Mouse (Mus musculus): ENCODE data around the gene Rbm5. TPM values are rescaled to one million over a fixed set of nuclear protein-coding genes. Genes with fewer than 3 reads are reported as not detected.

The Rbm5 gene
- 22.6 and 29.7 TPM in 2 replicates for polyA plus RNA-seq (2012)

DNA sequence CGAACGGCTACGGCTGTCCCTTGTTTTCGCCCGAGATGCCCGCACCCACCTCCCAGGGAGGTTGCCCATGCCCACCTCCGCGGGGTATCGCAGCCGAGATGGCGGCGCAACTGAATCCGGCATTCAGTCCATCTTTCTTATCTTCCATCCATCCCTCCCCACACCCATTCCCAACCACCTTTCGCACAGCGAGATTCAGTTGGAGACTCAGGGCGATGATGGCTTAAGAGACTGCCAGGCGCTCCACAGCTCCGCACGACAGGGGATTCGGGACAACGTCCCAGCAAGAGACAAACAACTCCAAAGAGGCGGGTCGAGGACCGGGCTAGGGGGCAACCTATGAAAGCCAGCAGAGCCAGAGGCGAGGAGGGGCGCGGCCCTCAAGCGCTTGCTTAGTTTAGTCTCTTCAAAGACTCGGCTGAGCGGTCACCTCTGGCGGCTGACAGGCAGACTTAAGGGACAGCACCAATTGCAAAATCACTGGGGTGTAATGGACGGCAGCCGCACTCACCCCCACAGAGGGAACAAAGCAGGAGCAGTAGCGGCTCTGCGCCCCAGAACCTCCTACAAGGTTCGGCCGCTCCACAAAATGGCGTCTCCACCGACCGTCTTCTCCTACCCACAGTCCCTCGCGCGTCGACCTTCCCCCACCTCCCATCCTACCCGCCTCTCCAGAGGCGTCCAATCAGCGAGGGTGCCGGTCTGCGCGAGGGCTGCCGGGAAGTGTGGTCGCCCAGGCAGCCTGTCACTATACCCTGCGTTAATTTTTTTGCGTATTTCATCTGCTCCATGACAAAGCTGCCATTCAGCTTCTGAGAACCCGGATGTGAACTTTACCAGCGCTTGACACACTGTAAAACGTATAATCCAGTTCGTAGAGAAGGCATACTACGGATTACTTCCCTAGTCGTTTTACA is at the start of gene Rbm5:
Gene Rbm5, minus strand, starts transcription at position 623 of the 917 bp plus-strand sequence.

DNA sequence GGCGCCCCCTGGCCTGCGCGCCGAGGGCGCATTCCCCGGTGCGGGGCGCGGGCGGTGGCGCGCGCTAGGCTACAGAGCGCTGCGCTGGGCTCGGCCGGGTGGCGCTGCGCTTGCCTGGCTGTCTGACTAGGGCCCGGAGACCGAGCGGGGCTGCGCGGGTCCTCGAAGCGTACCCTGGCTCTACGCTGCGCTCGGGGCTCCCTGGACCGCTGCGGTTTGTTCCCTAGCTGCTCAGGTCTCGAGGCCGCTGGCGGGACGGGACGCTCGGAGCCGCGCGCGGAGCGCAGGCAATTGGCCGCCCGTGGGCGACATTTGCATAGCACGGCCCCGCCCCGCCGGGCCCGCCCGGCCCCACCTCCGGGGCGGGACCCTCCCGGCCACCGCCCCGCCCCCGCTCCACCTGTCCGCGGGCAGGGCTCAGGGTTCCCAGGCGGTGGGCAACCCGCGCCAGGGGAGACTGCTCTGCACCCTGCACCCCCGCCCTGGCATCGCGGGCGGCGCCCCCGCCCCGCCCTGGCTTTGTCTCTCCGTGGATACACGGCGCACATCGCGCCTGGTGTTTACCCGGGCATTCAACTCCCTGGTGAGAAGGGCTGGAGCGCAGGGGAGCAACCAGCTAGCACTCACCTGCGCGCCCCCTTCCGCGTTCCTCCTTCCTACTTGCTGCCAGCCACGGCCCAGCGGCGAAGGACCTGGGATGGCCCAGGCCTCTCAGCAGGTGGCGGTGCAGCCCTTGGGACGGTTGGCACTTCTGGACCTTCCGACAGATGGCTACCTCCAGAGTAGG is 60.9 kb downstream of the Rbm5 start, which contains the start of gene Sema3f:
Gene Sema3f, minus strand, starts transcription at position 779 of the 787 bp plus-strand sequence.

Other genes with a start within 250 kb of the Rbm5 start
- gene Tmem115, start 237.1 kb downstream of the Rbm5 start, polyA plus RNA-seq (2012) = 30.5 and 30.9 TPM in 2 replicates
- 17.6 and 21.3 TPM in 2 replicates for gene Cyb561d2, start 228.8 kb downstream of the Rbm5 start, polyA plus RNA-seq (2012)
- 0.73 and 1.6 TPM in 2 replicates for gene Nprl2, start 228.8 kb downstream of the Rbm5 start, polyA plus RNA-seq (2012)
- 0.65 and 0.95 TPM in 2 replicates for gene Zmynd10, start 223.7 kb downstream of the Rbm5 start, polyA plus RNA-seq (2012)
- gene Rassf1, start 219.4 kb downstream of the Rbm5 start, polyA plus RNA-seq (2012) = 41.8 and 45.8 TPM in 2 replicates
- gene Tusc2, start 207.7 kb downstream of the Rbm5 start, polyA plus RNA-seq (2012) = 8.9 and 11.0 TPM in 2 replicates
- 11.0 and 18.3 TPM in 2 replicates for gene Hyal2, start 203.1 kb downstream of the Rbm5 start, polyA plus RNA-seq (2012)
- 2.8 and 3.0 TPM in 2 replicates for gene Hyal1, start 194.1 kb downstream of the Rbm5 start, polyA plus RNA-seq (2012)
- 57.1 and 59.8 TPM in 2 replicates for gene Naa80, start 192.1 kb downstream of the Rbm5 start, polyA plus RNA-seq (2012)
- 0.47 and 0.67 TPM in 2 replicates for gene Hyal3, start 190.2 kb downstream of the Rbm5 start, polyA plus RNA-seq (2012)
- 99.4 and 110 TPM in 2 replicates for gene Ifrd2, start 183.4 kb downstream of the Rbm5 start, polyA plus RNA-seq (2012)
- gene Sema3b, start 161.8 kb downstream of the Rbm5 start, polyA plus RNA-seq (2012) = 0.09 TPM in 1 of 2 replicates, not detected in the other
- gene Gnai2, start 135.6 kb downstream of the Rbm5 start, polyA plus RNA-seq (2012) = 1,176 and 1,508 TPM in 2 replicates
- 0.02 and 0.03 TPM in 2 replicates for gene Slc38a3, start 101.5 kb downstream of the Rbm5 start, polyA plus RNA-seq (2012)
- 0.33 and 0.55 TPM in 2 replicates for gene Gnat1, start 91.3 kb downstream of the Rbm5 start, polyA plus RNA-seq (2012)
- 0.52 and 0.71 TPM in 2 replicates for gene Sema3f, start 60.5 kb downstream of the Rbm5 start, polyA plus RNA-seq (2012)
- gene Rbm6, start 102.2 kb upstream of the Rbm5 start, polyA plus RNA-seq (2012) = 21.8 and 30.9 TPM in 2 replicates
- gene Mon1a, start 117.2 kb upstream of the Rbm5 start, polyA plus RNA-seq (2012) = 22.6 and 23.1 TPM in 2 replicates
- gene Mst1r, start 135.9 kb upstream of the Rbm5 start, polyA plus RNA-seq (2012) = 0.18 and 0.50 TPM in 2 replicates
- gene Actl11, start 157.5 kb upstream of the Rbm5 start, polyA plus RNA-seq (2012) = not detected in 2 replicates
- gene Camkv, start 164.7 kb upstream of the Rbm5 start, polyA plus RNA-seq (2012) = 0.26 and 0.68 TPM in 2 replicates
- 2.5 and 4.6 TPM in 2 replicates for gene Traip, start 179.1 kb upstream of the Rbm5 start, polyA plus RNA-seq (2012)
- 30.7 and 41.6 TPM in 2 replicates for gene Uba7, start 204.5 kb upstream of the Rbm5 start, polyA plus RNA-seq (2012)
- 0.25 and 0.33 TPM in 2 replicates for gene Gm20661, start 212.1 kb upstream of the Rbm5 start, polyA plus RNA-seq (2012)
- 69.0 and 83.7 TPM in 2 replicates for gene Inka1, start 214.9 kb upstream of the Rbm5 start, polyA plus RNA-seq (2012)
- 0.28 and 1.4 TPM in 2 replicates for gene Cdhr4, start 221.5 kb upstream of the Rbm5 start, polyA plus RNA-seq (2012)
- gene Gm20662, start 225.4 kb upstream of the Rbm5 start, polyA plus RNA-seq (2012) = 0.04 and 0.06 TPM in 2 replicates
- gene Ip6k1, start 231.5 kb upstream of the Rbm5 start, polyA plus RNA-seq (2012) = 55.9 and 63.3 TPM in 2 replicates

All from megakaryocyte-erythroid progenitor cell, adult 5 weeks (primary cell).